Mouse (Mus musculus) ES-Bruce4 (cell line): ENCODE results near the gene B3galt6.

Experiments
- CTCF ChIP-seq: IDR thresholded peaks from one replicate; pipeline ENCODE4 v1.8.1; 2011; ENCODE audit warnings: low read depth, low read length
- EP300 ChIP-seq: IDR thresholded peaks from 2 replicates; pipeline ENCODE4 v1.6.1; 2011; ENCODE audit warnings: low read depth, low read length; ENCODE audit not compliant: insufficient read depth
- POLR2A ChIP-seq: IDR thresholded peaks from one replicate; pipeline ENCODE4 v1.8.1; 2011; ENCODE audit warnings: low read length; ENCODE audit not compliant: insufficient read depth

DNA sequence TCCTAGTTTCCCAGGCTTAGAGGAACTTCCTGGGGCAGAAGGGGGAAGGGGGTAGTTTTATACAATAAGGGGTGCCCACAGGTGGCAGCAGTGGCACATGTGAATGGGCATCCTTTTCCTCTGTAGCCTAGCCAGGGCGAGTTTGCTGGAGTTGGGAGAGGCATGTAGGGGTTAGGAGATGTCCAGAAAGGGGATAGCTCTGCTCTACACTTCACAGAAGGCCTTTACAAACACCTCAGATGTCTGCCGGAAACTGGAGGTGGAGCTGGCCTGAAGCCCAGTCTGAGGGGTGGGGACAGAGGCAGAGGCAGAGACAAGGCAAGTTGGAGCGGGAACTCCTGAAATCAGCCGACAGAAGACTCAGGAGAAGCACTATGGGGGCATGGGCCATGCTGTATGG, 33.6 kb upstream of the B3galt6 start, which contains the start of gene Tnfrsf18:
- no peak for TF ChIP-seq EP300
- no peak for TF ChIP-seq POLR2A
- TF ChIP-seq CTCF = no peak
